Mouse (Mus musculus) liver, embryonic 11.5 days (tissue): ENCODE data around the gene Foxn3. TPM values are rescaled to one million over a fixed set of nuclear protein-coding genes. Genes with fewer than 3 reads are reported as not detected.

Experiments used
- ATAC-seq: fragments of 200-750 bp; cut with Nextera tagmentation; replicated peaks from 2 replicates; pipeline ENCODE4 v1.8.0; 2017; ENCODE audit warnings: moderate number of reproducible peaks, mild to moderate bottlenecking, moderate TSS enrichment, moderate library complexity; ENCODE audit not compliant: low FRiP score
- DNase-seq: peaks from one replicate; pipeline ENCODE4 v3.0.0-alpha.2; 2017; ENCODE audit warnings: low spot score
- H3K27ac ChIP-seq: fragments of 300-500 bp; sonication (generic); 2 replicates; pipeline ENCODE4 v1.5.1; 2014; ENCODE audit warnings: mild to moderate bottlenecking, low read depth, low read length, control low read depth
- H3K27me3 ChIP-seq: fragments of 300-500 bp; sonication (generic); replicated peaks from 2 replicates; pipeline ENCODE4 v1.6.1; 2014; ENCODE audit warnings: low read length, mixed read lengths; ENCODE audit not compliant: control insufficient read depth, insufficient read depth
- H3K36me3 ChIP-seq: fragments of 300-500 bp; sonication (generic); 2 replicates; pipeline ENCODE4 v1.6.1; 2014; ENCODE audit warnings: mild to moderate bottlenecking, low read length, moderate library complexity, mixed read lengths; ENCODE audit not compliant: control insufficient read depth, insufficient read depth
- H3K4me1 ChIP-seq: fragments of 300-500 bp; sonication (generic); replicated peaks from 2 replicates; pipeline ENCODE4 v1.6.1; 2014; ENCODE audit warnings: low read length, mixed read lengths; ENCODE audit not compliant: control insufficient read depth, insufficient read depth
- H3K4me2 ChIP-seq: fragments of 300-500 bp; sonication (generic); 2 replicates; pipeline ENCODE4 v1.6.1; 2014; ENCODE audit warnings: mild to moderate bottlenecking, control low read depth, moderate library complexity
- H3K4me3 ChIP-seq: fragments of 300-500 bp; sonication (generic); 2 replicates; pipeline ENCODE4 v1.5.1; 2014; ENCODE audit warnings: low read depth, low read length, control low read depth
- H3K9ac ChIP-seq: fragments of 300-500 bp; sonication (generic); 2 replicates; pipeline ENCODE4 v1.6.1; 2014; ENCODE audit warnings: low read depth, low read length, control low read depth
- H3K9me3 ChIP-seq: fragments of 300-500 bp; sonication (generic); 2 replicates; pipeline ENCODE4 v1.6.1; 2016; ENCODE audit warnings: low read length, inconsistent platforms, mixed read lengths; ENCODE audit not compliant: control insufficient read depth
- WGBS: fragments of 180-500 bp; shearing (Covaris S2); extraction: QIAGEN DNeasy Blood & Tissue Kit; methylation state at CpG from one replicate; pipeline ENCODE4 v1.1.7; 2014; 5-methylcytosine and 5-hydroxymethylcytosine counted together
- polyA plus RNA-seq: library from polyadenylated mRNA; unstranded; fragments of >200 nt; fragmentation: Nextera tagmentation; extraction: Ambion mirVana; gene quantifications from 2 replicates; pipeline ENCODE4 v1.2.1, GENCODE M21; 2014

Gene Foxn3
- polyA plus RNA-seq, 1 experiment from 2014 or later = 52.7 TPM

GRCm38 (mm10) chr12:99526571-99527140, 36.7 kb downstream of the Foxn3 start:
- no peak overlapping the region for H3K4me3 ChIP-seq
- 54% methylated on average over 9 of the region's 9 CpGs for WGBS
- no peaks in the 10 kb centered on the region for H3K36me3 ChIP-seq
- peak; percentile 21 for DNase-seq
- H3K4me1 ChIP-seq = peaks cover 12% of the 10 kb centered on the region; the same call in 1 of the 2 replicates
- H3K9ac ChIP-seq = no peak overlapping the region
- no peaks in the 10 kb centered on the region for H3K27me3 ChIP-seq
- ATAC-seq = 0 out of 2 replicates have a peak, but pooled peaks have one; percentile 21
- no peaks in the 10 kb centered on the region for H3K9me3 ChIP-seq
- no peak overlapping the region for H3K4me2 ChIP-seq
- H3K27ac ChIP-seq = no peak overlapping the region

GRCm38 (mm10) chr12:99522882-99523281, 40.5 kb downstream of the Foxn3 start:
- Histone ChIP-seq H3K36me3 (no peaks in the 10 kb centered on the region), H3K27me3 (no peaks in the 10 kb centered on the region), H3K4me3 (no peak overlapping the region), H3K4me1 (peaks cover 3% of the 10 kb centered on the region; the same call in 1 of the 2 replicates), H3K9me3 (no peaks in the 10 kb centered on the region), H3K4me2 (no peak overlapping the region), H3K27ac (no peak overlapping the region), H3K9ac (no peak overlapping the region)
- ATAC-seq = no peak
- 89% methylated on average over 2 of the region's 2 CpGs for WGBS
- DNase-seq = no peak

- H3K27ac ChIP-seq = no peak overlapping the region
- H3K36me3 ChIP-seq = no peaks in the 10 kb centered on the region
- no peaks in the 10 kb centered on the region for H3K9me3 ChIP-seq
- no peak overlapping the region for H3K9ac ChIP-seq
- H3K4me3 ChIP-seq = no peak overlapping the region
- H3K4me2 ChIP-seq = no peak overlapping the region
- DNase-seq (no peak), ATAC-seq (no peak)
- no peaks in the 10 kb centered on the region for H3K27me3 ChIP-seq
- WGBS = 76% methylated on average over 4 of the region's 4 CpGs
- H3K4me1 ChIP-seq = peaks cover 6% of the 10 kb centered on the region
Observed at GRCm38 (mm10) chr12:99519862-99520261, 43.5 kb downstream of the Foxn3 start.

- no peak for DNase-seq
- no peak for ATAC-seq
- Histone ChIP-seq H3K4me3 (no peak overlapping the region), H3K27me3 (no peaks in the 10 kb centered on the region), H3K4me1 (peaks cover 6% of the 10 kb centered on the region), H3K36me3 (no peaks in the 10 kb centered on the region), H3K9ac (no peak overlapping the region), H3K27ac (no peak overlapping the region), H3K4me2 (no peak overlapping the region), H3K9me3 (no peaks in the 10 kb centered on the region)
- WGBS = 81% methylated on average over 9 of the region's 9 CpGs
Observed at GRCm38 (mm10) chr12:99519191-99519614, 44.2 kb downstream of the Foxn3 start.

GRCm38 (mm10) chr12:99518640-99519039, 44.7 kb downstream of the Foxn3 start:
- Histone ChIP-seq H3K9me3 (no peaks in the 10 kb centered on the region), H3K36me3 (no peaks in the 10 kb centered on the region), H3K27me3 (no peaks in the 10 kb centered on the region), H3K4me2 (no peak overlapping the region), H3K27ac (no peak overlapping the region), H3K9ac (no peak overlapping the region), H3K4me1 (peaks cover 6% of the 10 kb centered on the region), H3K4me3 (no peak overlapping the region)
- ATAC-seq (no peak), DNase-seq (no peak)
- WGBS = 93% methylated on average over 10 of the region's 10 CpGs

GRCm38 (mm10) chr12:99518126-99518525, 45.3 kb downstream of the Foxn3 start:
- 92% methylated on average over 12 of the region's 12 CpGs for WGBS
- Histone ChIP-seq H3K4me3 (no peak overlapping the region), H3K27ac (no peak overlapping the region), H3K4me2 (no peak overlapping the region), H3K9me3 (no peaks in the 10 kb centered on the region), H3K27me3 (no peaks in the 10 kb centered on the region), H3K36me3 (no peaks in the 10 kb centered on the region), H3K9ac (no peak overlapping the region), H3K4me1 (peaks cover 6% of the 10 kb centered on the region)
- no peak for DNase-seq
- no peak for ATAC-seq

GRCm38 (mm10) chr12:99517296-99517695, 46.1 kb downstream of the Foxn3 start:
- ATAC-seq = no peak
- 84% methylated on average over 5 of the region's 5 CpGs for WGBS

GRCm38 (mm10) chr12:99515481-99515880, 47.9 kb downstream of the Foxn3 start:
- 51% methylated on average over 3 of the region's 3 CpGs for WGBS
- Histone ChIP-seq H3K9ac (no peak overlapping the region), H3K9me3 (no peaks in the 10 kb centered on the region), H3K36me3 (no peaks in the 10 kb centered on the region), H3K27me3 (no peaks in the 10 kb centered on the region), H3K4me2 (no peak overlapping the region), H3K4me3 (no peak overlapping the region), H3K27ac (no peak overlapping the region), H3K4me1 (peaks cover 6% of the 10 kb centered on the region)
- ATAC-seq (no peak), DNase-seq (no peak)

More at GRCm38 (mm10) chr12:99517296-99517695, 46.1 kb downstream of the Foxn3 start:
- no peak overlapping the region for H3K9ac ChIP-seq
- H3K9me3 ChIP-seq = no peaks in the 10 kb centered on the region
- no peaks in the 10 kb centered on the region for H3K27me3 ChIP-seq
- H3K4me1 ChIP-seq = peaks cover 6% of the 10 kb centered on the region
- no peak overlapping the region for H3K4me2 ChIP-seq
- no peak overlapping the region for H3K27ac ChIP-seq
- DNase-seq = no peak
- H3K4me3 ChIP-seq = no peak overlapping the region
- no peaks in the 10 kb centered on the region for H3K36me3 ChIP-seq

- no peaks in the 10 kb centered on the region for H3K27me3 ChIP-seq
- 90% methylated on average over 5 of the region's 5 CpGs for WGBS
- DNase-seq = no peak
- H3K36me3 ChIP-seq = no peaks in the 10 kb centered on the region
- H3K4me2 ChIP-seq = no peak overlapping the region
- no peaks in the 10 kb centered on the region for H3K9me3 ChIP-seq
- ATAC-seq = no peak
- peaks cover 6% of the 10 kb centered on the region for H3K4me1 ChIP-seq
- H3K4me3 ChIP-seq = no peak overlapping the region
- no peak overlapping the region for H3K9ac ChIP-seq
- no peak overlapping the region for H3K27ac ChIP-seq
Observed at GRCm38 (mm10) chr12:99511644-99512043, 51.7 kb downstream of the Foxn3 start.
